Mouse (Mus musculus): Measurements from ENCODE around the gene Gm20521.
"Not testable (repeated sequence)": the region's sequence is repeated elsewhere in the genome, so short reads cannot be mapped to it uniquely, and the experiment has no call there.

The Gm20521 gene

DNA sequence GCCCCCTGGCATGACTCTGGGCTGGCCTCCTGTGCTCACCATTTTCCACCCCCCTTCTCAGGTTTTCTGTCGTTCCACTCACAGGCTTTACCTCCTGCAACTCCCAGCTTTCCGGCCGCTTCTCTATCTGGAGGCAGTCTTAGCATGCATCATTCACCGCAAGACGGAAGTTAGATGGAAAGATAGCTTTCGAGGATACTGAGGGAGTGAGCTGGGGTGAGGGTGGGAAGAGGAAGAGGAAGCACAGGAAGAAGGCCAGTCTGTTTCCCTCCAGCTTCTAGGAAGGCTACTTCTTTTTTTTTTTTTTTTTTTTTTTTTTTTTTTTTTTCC, 53.6 kb downstream of the Gm20521 start:
- no peak for DNase-seq (ENCODE audit: low read depth)

DNA sequence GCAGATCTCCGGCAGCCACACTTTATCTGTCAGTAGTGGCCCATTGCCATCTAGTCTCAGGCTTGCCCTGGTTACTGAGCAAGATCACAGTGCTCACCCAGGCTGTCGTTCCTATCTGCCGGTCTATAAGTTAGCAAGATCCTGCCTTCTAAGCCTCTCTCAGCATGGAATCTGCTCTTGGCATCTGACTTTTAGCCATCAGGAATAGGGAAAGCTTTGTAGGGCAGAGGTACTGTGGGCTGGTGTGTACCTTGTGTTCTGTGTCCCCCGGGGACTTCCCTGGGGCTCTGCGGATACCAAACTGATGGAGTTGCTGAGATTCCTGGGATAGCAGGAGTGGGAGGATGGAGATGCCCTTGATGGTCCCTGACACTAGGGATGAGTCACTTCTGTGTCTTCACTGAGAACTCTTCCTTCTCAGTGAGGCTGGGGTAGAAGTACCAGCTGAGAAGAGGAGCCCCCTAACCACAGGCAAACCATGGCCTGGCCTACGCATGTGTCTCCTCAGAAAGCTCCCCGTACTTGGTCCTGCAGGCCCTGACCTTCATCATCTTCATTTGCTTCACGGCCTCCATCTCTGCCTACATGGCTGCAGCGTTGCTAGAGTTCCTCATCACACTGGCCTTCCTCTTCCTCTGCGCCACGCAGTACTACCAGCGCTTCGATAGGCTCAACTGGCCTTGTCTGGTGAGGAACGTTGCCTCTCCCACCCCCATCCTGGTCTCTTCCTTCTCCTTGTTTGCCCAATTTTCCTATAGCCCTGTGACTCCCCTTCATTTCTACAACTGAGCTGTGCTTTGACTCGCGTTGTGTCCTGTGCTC, 54.3 kb downstream of the Gm20521 start:
- no peak for DNase-seq (ENCODE audit: low read depth)

DNA sequence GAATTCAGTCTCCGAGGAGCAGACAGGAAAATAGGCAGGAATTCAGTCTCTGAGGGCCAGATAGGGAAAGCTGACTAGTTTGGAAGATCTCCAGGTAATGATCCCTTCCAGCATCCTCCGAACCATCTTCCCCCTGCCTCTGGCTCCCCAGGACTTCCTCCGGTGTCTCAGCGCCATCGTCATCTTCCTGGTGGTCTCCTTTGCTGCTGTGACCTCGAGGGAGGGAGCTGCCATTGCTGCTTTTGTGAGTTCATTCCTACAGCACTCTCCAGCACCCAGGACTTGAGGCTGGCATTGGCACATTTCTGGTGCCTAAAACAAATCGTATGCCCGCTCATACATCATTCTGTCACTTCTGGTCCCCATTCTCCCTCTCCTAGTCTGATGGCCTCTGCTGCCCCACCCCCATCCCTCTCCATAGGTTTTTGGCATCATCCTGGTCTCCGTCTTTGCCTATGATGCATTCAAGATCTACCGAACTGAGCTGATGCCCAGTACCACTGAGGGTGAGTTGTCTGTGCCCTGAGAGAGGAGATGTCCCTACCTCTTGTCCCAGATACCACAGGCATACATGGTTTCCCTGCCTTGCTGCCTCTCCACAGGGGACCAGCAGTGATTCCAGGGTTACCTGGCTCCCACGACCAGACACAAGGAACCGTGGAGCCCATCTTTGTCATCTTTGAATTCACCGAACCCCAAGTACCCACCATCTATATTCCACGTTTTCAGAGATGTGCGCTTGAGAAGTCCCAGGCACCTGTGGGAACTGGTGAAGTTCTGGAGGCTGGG, 55.4 kb downstream of the Gm20521 start:
- no peak for DNase-seq (ENCODE audit: low read depth)

DNA sequence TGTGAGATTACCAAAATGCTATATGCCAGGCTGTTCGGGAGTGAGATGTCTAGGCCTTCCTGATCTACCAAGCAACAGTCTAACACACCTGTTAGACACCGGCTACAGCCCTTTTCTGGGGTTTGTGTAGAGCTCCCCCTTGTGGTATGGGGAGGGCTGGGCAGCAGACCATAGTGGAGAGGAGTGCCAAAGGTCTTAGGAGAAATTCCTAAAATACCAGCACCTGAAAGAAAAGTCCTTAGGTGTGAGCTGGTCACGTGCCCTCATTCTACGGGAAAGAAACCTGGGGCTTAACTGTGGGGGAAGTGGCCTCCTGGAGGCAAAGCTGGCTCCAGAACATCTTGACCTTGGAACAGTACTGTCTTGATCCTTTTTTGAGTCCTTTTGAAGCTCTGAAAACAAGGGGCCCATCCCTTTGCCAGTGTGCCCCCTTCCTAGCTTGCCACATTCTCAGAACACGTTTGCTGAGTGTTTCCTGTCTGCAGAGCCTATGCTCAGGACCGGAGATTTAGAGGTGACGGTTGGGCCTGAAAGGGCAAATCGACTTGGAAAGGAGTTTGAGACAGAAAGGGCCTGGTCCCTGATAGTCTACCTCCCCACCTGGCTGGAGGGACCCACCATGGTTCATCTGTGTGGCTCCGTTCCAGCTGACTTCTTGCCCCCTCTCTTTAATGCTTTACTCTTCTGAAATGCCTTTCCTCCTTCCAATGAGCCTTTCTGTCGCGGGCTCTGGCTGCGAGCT, 56.4 kb downstream of the Gm20521 start:
- peak; percentile 74 for DNase-seq (ENCODE audit: low read depth)

DNA sequence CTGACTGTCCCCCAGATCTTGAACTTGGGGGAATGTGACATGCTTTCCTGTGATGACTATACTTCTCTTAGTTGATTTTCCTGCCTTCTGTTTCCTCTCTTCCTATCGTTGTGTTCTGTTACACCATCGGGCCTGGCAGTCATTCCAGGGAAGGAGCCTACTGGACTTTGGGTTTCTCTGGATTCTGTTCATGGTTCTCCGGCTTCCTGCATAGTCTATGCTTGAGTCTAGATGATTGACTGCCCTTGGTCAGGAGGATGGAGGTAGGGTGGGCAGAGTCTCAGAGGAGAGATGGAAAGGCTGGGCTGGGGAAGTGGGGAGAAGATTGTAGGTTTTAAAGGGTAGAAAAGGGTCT, 56.9 kb downstream of the Gm20521 start:
- DNase-seq (ENCODE audit: low read depth), result no peak

DNA sequence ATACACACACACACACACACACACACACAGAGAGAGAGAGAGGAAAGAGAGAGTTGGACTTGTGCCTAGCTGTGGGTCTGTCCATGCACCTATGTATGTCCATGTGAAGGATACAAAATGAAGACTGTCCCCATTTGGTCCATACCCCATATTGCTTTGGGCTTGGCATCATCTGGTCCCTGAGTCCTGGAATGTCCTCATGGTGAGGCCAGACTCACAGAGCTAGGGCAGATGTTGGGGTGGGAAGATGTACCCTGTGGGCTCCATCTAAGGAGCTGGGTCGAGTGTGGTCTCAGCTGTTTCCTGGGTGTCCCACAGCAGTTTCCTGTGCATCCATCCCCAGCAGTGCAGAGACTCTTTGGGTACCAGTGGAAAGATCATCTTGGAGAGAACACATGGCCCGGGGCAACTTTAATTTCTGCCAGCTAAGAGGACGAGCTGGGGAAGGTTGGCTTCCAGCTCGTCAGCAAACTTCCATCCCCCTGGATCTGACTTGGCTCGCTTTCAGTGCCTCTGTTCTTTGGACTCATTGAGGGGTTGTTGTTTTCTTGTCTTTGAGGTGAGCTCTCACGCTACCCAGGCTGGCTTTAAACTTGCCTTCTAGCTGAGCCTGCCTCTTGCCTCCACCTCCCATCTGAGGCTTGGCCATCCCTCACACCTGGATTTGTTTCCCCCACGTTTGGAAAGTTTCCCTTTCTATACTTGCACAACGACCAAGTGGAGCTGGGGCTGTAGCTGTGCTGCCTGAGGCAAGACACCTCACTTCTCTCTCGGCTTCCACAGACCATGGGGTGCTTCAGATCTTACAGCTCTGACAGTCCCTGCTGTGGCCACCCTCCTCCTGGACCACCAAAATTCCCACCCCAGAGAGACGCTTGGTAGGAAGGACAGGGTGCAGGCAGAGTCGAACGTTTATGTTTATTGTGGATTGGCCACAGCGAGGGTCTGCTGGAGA, 58.1 kb downstream of the Gm20521 start:
- no peak for DNase-seq (ENCODE audit: low read depth)

DNA sequence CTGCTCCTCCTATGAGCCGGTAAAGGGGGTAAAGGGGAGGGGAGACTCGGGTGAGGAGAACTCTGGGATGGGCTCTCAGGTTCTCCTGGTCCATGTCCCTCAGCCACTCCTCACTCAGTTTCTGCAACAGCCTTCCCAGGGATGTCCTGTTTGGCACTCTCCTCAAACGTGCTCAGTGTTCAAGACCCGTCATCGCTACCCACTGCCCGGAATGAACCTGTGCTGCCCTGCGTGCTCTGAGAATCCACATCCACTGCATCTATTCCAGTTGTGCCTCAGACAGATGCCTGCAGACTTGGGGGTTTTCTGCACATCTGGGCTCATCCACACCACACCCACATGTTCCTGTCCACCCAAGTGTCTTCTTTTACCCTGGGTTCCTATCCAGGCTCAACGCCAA, 59.2 kb downstream of the Gm20521 start:
- DNase-seq (ENCODE audit: low read depth), result no peak

DNA sequence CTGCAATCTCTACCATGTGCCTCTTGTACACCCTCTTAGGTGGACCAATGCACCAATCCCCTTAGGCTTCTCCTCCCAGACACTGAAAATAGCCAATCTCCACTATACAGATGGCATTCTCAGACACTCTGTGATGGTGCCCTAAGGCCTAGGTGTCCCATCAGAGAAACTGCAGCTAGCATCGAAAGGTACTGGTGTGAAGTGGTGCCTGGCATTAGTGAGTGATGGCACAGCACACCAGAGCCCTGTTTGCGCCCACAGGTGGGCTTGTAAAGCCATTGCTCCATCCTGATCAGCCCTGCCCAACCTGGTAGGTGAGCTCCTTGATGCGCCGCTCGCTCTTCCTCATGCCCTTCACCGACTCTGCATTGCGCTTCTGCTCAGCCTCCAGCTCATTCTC, 60.7 kb downstream of the Gm20521 start:
- no peak for DNase-seq (ENCODE audit: low read depth)

DNA sequence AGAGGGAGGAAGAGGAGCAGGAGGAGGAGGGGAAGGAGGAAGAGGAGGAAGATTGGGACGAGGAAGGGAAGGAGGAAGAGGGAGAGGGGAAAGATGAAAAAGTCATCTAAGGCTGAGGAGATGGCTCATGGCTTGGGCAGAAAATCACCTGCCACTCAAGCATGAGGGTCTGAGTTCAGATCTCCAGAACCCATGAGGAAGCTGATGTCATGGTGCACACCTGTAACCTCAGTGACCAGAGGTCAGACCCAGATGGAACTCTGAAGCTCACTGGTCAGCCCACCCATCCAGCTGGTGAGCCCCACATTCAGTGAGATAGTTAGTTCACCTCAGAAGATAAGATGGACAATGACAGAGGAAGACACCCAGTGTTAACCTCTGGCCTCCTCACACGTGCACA, 61.7 kb downstream of the Gm20521 start:
- DNase-seq (ENCODE audit: low read depth), result no peak

DNA sequence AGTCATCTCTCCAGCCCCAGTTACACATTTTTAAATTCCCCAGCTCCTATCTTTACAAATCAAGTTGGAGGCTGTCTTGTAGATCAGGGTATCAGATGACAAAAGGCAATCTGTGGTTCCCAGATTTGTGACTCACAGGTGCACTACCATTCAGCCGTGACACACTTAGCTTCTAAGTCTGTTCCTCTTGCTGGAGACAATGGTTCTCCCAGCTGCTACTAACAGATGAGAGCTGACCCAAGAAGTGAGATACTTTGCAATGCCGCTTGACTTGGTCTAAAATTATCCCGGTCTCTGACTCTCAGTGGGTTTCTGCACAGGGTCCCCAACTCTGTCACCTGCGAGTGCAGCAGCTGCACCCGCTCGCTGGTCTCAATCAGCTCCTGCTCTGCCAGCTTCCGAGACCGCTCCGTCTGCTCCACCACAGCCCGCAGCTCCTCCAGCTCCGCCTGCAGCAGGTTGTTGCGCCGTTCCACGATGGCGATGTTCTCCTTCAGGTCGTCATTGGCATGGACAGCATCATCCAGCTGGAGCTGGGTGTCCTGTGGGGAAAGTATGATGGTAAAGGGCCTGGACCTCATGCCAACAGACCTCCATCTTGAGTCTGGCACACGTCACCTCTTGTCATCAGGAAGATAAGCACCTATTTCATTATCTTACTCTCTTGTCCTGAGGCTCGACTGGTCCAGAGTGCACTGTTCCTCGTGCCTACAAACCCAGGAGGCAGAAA, 62.9 kb downstream of the Gm20521 start:
- DNase-seq (ENCODE audit: low read depth), result no peak

DNA sequence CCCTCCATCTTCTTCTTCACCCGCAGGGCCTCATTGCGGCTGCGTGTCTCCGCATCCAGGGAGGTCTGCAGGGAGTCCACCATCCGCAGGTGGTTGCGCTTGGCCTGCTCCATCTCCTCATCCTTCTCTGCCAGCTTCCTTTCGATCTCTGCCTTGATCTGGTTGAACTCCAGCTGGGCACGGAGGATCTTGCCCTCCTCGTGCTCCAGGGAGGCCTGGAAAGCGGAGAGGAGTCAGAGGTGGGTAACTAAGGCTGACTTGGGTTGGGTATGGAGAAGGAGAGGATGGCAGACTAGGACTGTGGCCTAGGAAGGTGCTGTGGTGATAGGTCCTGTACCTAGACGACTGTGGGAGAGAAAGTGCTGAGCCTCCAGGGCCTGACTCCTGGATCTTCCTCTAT, 63.8 kb downstream of the Gm20521 start:
- DNase-seq (ENCODE audit: low read depth), result not testable (repeated sequence)

Measured in induced T-regulatory cell, adult 2 months (primary cell).